Mouse (Mus musculus): ENCODE measurements around the gene Pphln1.
"Not testable (repeated sequence)": the region's sequence is repeated elsewhere in the genome, so short reads cannot be mapped to it uniquely, and the experiment has no call there.

The Pphln1 gene

DNA sequence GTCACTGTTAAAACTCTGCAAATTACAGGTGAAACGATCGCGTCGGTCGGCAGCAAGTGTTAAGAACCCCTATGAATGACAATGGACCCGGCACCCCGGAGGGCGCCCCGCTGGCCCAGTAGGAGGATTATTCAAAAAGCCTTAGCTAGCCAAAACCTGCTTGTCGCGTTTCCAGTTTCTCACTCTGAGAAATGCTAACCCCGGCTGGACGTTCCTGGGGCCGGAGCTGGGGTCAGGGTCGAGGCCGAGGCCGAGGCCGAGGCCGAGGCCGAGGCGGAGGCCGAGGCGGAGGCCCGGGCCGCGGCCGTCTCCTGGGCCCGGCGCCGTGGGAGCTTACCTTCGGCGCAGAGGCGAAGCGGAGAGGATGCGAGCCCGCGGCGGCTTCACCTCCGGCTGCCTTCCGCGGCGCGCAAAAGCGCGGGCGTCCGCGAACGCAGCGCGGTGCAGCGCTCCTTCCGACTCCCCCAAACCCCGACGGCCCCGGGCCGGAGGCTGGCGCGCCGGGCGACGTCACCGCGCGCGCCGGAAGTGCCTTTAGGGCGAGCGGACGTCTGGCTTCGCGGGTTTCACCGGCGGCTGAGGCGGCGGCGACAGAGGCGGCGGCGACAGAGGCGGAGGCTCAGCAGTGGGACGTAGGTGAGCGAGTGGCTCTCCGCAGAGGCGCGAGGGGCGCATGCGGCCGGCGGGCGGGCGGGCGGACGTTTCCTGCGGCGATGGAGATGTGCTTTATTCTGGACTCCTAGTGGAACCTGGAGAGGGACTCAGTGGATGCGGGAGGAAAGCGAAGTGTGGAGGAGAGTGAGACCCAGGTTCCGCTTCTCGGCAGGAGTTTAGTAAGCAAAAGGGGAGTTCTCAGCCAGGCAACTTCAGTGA, at the start of gene Pphln1, which contains the start of gene Zcrb1:
TSS of gene Pphln1 (plus strand) at position 525 of the 873 bp plus-strand sequence.
TSS of gene Zcrb1 (minus strand) at position 509 of the 873 bp plus-strand sequence.
- DNase-seq (ENCODE audit: low spot score), result peak; percentile 95

GRCm38 (mm10) chr15:93358346-93359095, 39.6 kb upstream of the Pphln1 start:
- no peak for DNase-seq (ENCODE audit: low spot score)

DNA sequence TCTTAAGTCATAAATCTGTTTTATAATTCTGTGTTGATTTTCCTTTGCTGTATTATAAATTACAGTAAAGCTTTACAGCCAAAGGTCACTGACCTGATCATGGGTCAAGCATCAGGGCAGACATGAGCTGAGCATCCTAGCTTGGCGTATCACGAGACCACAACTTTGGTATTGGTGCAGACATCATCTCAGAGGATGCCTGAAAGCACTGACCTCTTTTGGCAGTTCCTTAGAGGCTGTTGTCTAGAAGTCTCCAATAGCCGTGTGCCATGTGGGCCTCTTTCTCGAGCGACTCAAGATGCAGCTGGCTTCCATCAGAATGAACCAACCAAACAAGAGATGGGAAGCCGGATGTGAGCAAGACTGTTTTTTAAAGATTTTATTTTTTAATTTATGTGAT, 32.6 kb upstream of the Pphln1 start:
- no peak for DNase-seq (ENCODE audit: low spot score)

GRCm38 (mm10) chr15:93368558-93368957, 29.6 kb upstream of the Pphln1 start:
- DNase-seq (ENCODE audit: low spot score), result no peak

GRCm38 (mm10) chr15:93371838-93372237, 26.3 kb upstream of the Pphln1 start:
- no peak for DNase-seq (ENCODE audit: low spot score)

GRCm38 (mm10) chr15:93372525-93373119, 25.5 kb upstream of the Pphln1 start:
- not testable (repeated sequence) for DNase-seq (ENCODE audit: low spot score)

- no peak for DNase-seq (ENCODE audit: low spot score)
These were observed 22.5 kb upstream of the Pphln1 start for GRCm38 (mm10) chr15:93375696-93376095.

DNA sequence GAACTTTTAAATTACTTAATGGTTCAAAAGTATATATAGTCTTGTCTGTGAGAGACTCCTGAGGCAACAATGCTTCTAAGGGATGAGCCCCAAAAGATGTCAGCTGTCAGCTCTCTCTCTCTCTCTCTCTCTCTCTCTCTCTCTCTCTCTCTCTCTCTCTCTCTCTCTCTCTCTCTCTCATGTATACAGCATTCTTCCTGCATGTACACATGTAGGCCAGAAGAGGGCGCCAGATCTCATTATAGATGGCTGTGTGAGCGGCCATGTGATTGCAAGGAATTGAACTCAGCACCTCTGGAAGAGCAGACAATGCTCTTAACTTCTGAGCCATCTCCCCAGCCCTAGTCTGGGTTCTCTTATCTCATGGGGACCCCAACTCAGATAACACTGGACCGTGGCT, 19.0 kb upstream of the Pphln1 start:
- no peak for DNase-seq (ENCODE audit: low spot score)

DNA sequence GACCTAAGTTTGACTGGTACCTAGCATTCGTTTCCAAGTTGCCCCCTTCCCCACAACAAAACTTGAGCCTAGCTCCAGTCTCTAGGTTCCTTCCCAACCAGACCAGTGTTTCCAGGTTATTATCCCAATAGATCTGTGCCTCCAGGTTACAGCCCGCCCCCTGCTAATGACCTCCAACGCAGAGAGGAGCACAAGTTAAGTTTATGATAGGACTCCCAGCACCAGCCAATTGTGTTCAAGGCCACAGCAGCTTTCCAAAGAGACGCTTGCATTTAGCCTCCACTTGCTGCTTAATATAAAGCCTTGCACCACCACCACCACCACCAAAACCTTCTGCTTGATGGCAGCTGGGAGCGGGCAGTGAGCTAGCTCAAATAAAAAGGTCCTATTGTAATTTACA, 16.8 kb upstream of the Pphln1 start:
- no peak for DNase-seq (ENCODE audit: low spot score)

DNA sequence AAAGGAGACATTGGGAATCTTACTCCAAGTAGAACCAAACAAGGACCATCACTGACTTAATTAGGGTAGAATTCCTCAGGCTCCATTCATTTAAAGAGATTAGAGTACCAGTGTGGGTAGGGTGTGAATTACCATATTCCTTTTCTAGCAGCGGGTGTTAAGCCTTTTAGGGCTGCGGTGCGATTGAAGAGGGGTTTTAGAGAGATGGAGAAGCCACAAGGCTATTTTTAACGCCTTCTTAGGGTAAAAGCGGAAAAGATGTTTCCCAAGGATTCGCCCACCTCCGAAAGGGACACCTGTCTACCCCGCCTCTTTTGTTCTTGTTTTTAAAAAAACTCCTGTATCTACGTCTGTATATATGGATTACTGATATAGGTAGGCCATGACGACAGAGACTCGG, 881 bp upstream of the Pphln1 start:
- no peak for DNase-seq (ENCODE audit: low spot score)

GRCm38 (mm10) chr15:93398699-93399540, 770 bp downstream of the Pphln1 start:
- peak; percentile 18 for DNase-seq (ENCODE audit: low spot score)

DNA sequence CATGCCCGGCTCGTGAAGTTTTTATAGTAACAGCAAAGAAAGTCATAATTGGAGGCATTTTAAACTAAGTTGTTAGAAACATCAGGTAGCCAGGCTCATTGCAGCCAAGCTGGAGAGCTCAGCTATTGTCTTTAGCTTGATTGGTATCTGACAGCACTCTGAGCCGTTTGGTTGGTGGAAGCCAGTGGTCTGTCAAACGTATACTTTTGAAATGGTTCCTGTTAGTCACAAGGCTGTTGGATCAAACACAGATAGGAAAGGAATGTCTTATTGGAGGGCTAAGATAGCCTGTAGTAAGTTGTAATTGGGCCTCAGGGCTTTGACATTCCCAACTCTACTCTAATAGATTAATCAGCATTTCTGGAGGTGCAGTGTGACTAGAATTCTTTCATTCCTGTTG, 3.3 kb downstream of the Pphln1 start:
- no peak for DNase-seq (ENCODE audit: low spot score)

GRCm38 (mm10) chr15:93402730-93403129, 4.6 kb downstream of the Pphln1 start:
- no peak for DNase-seq (ENCODE audit: low spot score)

DNA sequence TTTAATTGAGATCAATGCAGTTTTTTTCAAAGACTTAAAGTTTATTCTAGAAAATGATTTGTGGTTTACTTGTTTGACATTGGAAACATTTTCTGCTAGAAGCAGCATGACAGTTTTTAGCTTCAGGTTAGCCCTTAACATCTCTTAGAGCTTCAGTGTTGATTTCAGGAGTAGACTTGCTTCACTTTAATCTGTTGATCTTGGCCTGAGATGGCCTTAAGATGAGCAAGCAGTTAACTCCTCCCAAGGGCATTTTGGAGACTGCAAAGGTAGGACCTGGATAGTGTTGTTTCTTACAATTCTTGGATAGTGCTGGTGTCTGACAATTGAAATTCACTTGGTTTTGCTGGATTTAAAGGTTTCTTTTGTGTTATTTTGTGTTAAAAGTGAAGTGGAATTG, 6.7 kb downstream of the Pphln1 start:
- DNase-seq (ENCODE audit: low spot score), result no peak

DNA sequence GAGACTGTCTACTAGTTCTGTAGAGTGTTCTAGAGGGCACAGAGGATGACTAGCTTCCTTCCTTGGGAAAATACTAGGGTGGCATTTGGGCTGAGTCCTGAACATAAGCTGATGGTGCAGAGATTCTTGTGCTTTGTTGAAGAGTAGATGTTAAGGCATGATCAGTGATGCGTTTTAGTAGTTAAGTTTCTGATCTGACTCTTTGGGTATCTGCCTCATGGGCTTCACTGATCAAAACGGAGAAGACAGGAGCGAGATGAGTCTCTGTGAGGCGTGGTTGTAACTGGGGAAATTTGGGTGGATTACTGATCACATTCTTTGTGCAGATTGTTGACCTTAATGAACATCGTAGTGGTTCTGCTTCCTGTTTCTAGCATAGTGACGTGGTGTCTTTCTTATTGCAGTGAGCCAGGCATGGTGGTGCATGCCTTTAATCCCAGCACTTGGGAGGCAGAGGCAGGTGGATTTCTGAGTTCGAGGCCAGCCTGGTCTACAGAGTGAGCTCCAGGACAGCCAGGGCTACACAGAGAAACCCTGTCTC, 7.4 kb downstream of the Pphln1 start:
- DNase-seq (ENCODE audit: low spot score), result no peak

DNA sequence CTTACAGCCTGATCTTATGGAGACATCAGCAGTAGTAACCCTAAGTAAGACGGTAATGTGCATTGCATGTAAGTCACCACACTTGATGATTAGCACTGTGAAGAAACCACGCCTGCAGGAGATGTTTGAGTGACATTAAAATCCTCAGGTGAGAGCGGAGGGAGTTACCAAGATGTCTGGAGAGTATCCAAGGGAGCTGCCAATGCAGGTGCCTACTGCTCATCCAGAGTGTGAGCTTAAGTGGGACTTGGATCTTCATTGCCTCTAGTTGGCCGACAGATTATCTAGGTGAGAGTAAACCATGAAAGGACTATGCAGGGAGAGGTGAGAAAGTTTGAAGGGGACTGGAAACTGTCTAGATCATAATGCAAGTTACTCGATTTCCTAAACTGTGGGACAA, 8.3 kb downstream of the Pphln1 start:
- DNase-seq (ENCODE audit: low spot score), result no peak

DNA sequence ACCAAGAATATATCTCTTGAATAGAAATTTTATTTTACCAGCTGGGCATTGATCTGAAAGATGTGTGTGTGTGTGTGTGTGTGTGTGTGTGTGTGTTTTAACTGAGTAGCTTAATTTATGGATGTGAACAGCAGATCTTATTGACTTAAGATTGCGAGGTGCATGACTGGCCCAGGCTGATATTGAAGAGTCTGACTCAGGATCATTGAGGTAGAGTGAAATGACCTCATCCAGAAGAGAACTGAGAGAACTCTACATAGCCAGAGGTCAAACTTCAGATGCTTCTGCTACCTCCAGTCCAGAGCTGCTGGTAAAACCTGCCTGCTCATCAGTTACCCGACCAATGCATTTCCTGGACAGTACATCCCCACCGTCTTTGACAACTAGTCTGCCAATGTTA, 14.3 kb downstream of the Pphln1 start:
- no peak for DNase-seq (ENCODE audit: low spot score)

GRCm38 (mm10) chr15:93414456-93414855, 16.3 kb downstream of the Pphln1 start:
- DNase-seq (ENCODE audit: low spot score), result no peak

DNA sequence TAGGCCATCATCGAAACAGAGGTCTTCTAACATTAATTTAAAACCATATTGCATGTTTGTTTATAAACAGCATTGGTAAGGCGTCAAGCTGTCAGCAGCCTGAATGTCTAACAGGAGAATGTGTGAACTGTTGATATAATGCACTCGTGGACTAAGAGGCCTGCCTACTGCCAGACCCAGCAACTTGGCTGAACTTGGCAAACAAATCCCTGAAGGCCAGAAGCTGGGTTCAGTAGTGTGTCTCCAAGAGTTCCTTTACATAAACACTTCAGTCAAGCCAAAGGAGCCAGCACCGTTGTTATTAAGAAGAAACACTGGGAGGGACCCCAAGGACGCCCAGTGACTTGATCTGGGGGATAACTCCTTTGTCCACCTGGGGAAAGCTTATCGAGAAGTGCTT, 18.1 kb downstream of the Pphln1 start:
- DNase-seq (ENCODE audit: low spot score), result no peak

DNA sequence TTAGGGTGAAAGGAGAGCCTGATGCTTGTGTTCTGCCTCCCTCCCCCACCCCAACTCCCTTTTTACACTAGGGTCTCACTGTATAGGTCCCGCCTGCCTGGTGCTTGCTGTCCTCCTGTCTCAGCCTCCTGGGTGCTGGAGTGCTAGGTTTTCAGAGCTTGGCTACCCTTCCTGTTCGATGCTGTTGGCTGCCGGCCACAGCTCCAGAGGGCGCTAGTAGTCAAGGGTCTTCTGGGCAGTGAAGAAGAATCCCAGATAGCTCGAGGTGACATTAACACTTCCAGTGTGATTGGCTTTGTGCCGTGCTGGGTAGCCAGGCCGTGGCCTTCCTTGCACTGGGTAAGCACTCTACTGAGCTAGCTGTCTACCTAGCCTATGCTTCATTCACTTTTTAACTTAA, 22.4 kb downstream of the Pphln1 start:
- no peak for DNase-seq (ENCODE audit: low spot score)

DNA sequence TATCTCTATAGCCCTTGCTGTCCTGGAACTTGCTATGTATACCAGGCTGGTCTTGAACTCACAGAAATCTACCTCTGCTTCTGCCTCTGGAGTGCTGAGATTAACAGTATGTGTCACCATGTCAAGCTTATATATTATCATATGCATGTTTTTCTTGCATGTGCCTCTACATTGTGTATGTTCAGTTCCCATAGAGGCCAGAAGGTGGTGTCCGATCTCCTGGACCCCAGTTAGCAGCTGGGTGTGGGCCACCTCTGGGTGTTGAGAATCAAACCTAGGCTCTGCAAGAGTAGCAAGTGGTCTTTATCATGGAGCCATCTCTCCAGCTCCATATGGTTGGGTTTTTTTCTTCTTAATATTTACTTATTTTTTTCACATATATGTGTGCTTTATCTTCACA, 24.4 kb downstream of the Pphln1 start:
- DNase-seq (ENCODE audit: low spot score), result no peak

DNA sequence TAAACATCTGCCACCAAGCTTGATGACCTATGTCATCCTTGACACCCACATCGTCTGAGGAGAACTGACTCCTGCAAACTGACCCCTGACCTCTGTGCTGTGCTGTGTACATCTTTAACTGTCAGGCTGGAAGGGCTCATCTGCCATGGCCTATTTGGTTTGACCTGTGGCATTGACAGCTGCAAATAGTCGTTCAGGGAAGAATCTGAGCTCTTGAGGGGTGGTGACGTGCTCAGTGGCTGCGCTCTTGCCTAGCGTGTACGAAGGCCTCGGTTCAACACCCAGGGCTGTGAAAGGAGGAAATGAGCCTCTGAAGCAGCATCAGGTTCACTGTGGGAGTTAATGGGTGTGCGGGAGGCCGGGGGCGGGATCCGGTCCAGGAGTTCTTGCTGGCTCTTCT, 35.7 kb downstream of the Pphln1 start:
- DNase-seq (ENCODE audit: low spot score), result no peak
